Mouse (Mus musculus) forebrain, embryonic 16.5 days (tissue): ENCODE results near the gene Fam19a2. TPM values are rescaled to one million over a fixed set of nuclear protein-coding genes. Genes with fewer than 3 reads are reported as not detected.

Experiments used
- ATAC-seq: fragments of 200-750 bp; cut with Nextera tagmentation; 2 replicates; pipeline ENCODE4 v1.8.0; 2017; ENCODE audit warnings: mild to moderate bottlenecking, moderate library complexity
- H3K27ac ChIP-seq: fragments of 300-500 bp; sonication (generic); 2 replicates; pipeline ENCODE4 v1.5.1; 2014; ENCODE audit warnings: low read length, control low read depth
- H3K27me3 ChIP-seq: fragments of 300-500 bp; sonication (generic); replicated peaks from 2 replicates; pipeline ENCODE4 v1.6.1; 2014; ENCODE audit warnings: low read length; ENCODE audit not compliant: control insufficient read depth, insufficient read depth
- H3K36me3 ChIP-seq: fragments of 300-500 bp; sonication (generic); 2 replicates; pipeline ENCODE4 v1.6.1; 2014; ENCODE audit not compliant: control insufficient read depth, insufficient read depth
- H3K4me1 ChIP-seq: fragments of 300-500 bp; sonication (generic); replicated peaks from 2 replicates; pipeline ENCODE4 v1.6.1; 2014; ENCODE audit warnings: low read length; ENCODE audit not compliant: control insufficient read depth, insufficient read depth
- H3K4me2 ChIP-seq: fragments of 300-500 bp; sonication (generic); 2 replicates; pipeline ENCODE4 v1.6.1; 2014; ENCODE audit warnings: mild to moderate bottlenecking, low read length, control low read depth
- H3K4me3 ChIP-seq: fragments of 300-500 bp; sonication (generic); replicated peaks from 2 replicates; pipeline ENCODE4 v1.5.1; 2014; ENCODE audit warnings: mild to moderate bottlenecking, low read length, control low read depth
- H3K9ac ChIP-seq: fragments of 300-500 bp; sonication (generic); replicated peaks from 2 replicates; pipeline ENCODE4 v1.6.1; 2014; ENCODE audit warnings: low read depth, low read length, control low read depth
- H3K9me3 ChIP-seq: fragments of 300-500 bp; sonication (generic); 2 replicates; pipeline ENCODE4 v1.6.1; 2016; ENCODE audit warnings: low read length; ENCODE audit not compliant: control insufficient read depth
- WGBS: fragments of 180-500 bp; shearing (Covaris S2); extraction: QIAGEN DNeasy Blood & Tissue Kit; methylation state at CpG from one replicate; pipeline ENCODE4 v1.1.7; 2014; 5-methylcytosine and 5-hydroxymethylcytosine counted together
- polyA plus RNA-seq: library from polyadenylated mRNA; unstranded; fragments of >200 nt; fragmentation: Nextera tagmentation; extraction: Ambion mirVana; gene quantifications from 2 replicates; pipeline ENCODE4 v1.2.1, GENCODE M21; 2015

Fam19a2 gene
- polyA plus RNA-seq, 1 experiment from 2014 or later = 44.6 TPM

GRCm38 (mm10) chr10:123514749-123515148, 251.0 kb downstream of the Fam19a2 start:
- no peak for ATAC-seq
- H3K4me1 ChIP-seq = no peaks in the 10 kb centered on the region
- no peak overlapping the region for H3K9ac ChIP-seq
- no peaks in the 10 kb centered on the region for H3K36me3 ChIP-seq
- no peak overlapping the region for H3K4me2 ChIP-seq
- WGBS = 90% methylated on average over 3 of the region's 3 CpGs
- H3K4me3 ChIP-seq = no peak overlapping the region
- no peaks in the 10 kb centered on the region for H3K9me3 ChIP-seq
- no peaks in the 10 kb centered on the region for H3K27me3 ChIP-seq
- no peak overlapping the region for H3K27ac ChIP-seq

DNA sequence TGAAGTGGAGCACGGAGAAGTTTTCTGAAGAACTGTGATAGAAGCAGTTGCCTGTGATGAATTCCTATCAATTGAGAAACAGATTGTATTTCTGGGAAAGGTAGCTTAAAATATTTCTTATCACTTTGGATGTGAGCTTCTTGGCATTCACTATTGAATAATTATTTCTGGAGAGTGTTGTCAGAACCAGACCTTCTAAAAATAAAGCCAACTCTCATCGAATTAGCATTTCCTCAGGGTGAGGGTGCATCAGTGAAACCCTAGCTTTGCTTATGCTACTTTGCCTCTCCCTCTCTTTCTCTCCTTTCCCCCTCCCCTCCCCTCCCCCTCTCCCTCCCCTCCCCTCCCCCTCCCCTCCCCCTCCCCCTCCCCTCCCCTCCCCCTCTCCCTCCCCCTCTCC, 256.8 kb downstream of the Fam19a2 start:
- Histone ChIP-seq H3K9me3 (peaks cover 6% of the 10 kb centered on the region; the same call in 1 of the 2 replicates), H3K4me2 (no peak overlapping the region), H3K36me3 (no peaks in the 10 kb centered on the region), H3K27ac (no peak overlapping the region), H3K4me1 (no peaks in the 10 kb centered on the region), H3K9ac (no peak overlapping the region), H3K4me3 (no peak overlapping the region), H3K27me3 (no peaks in the 10 kb centered on the region)
- WGBS = 68% methylated on average over 2 of the region's 2 CpGs
- no peak for ATAC-seq

DNA sequence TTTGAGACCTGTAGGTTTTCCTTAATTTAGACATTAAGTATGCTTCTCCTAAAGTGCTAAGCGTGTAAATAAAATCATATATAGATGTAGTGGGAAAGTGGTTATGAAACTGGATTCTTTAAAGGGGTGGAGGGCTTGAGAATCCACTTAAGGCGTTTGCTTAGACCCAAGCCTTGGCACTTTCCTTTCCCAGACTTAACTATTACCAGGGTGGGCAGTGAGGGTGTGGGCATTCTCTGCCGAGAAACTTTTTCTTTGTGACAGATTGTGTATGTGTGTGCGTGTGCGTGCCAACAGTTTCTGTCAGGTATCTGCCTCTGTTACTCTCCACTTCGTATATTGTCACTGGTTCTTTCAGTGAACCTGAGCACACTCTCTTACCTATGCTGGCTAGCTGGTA, 257.4 kb downstream of the Fam19a2 start:
- Histone ChIP-seq H3K4me1 (no peaks in the 10 kb centered on the region), H3K4me2 (no peak overlapping the region), H3K9me3 (peaks cover 6% of the 10 kb centered on the region; the same call in 1 of the 2 replicates), H3K9ac (no peak overlapping the region), H3K27me3 (no peaks in the 10 kb centered on the region), H3K4me3 (no peak overlapping the region), H3K36me3 (no peaks in the 10 kb centered on the region), H3K27ac (no peak overlapping the region)
- WGBS = 83% methylated on average over 6 of the region's 6 CpGs
- ATAC-seq = no peak

DNA sequence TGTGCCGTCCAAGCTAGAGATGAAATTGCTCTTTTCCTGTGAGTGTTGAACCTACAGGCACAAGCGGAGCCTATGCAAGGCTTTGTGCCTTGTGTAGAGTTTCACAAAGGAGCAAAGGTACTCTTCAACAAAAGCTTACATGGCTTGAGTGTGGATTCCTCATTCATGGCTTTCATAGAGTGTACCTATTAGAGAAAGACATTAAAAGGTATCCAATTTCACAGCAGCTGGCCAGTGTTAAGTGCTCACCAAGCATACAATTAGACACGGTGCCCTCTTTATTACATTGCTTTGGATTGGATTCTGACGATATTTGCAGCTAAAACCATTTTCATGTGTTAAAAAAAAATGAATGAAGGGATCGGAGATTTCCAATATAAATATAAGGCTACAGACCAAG, 261.6 kb downstream of the Fam19a2 start:
- no peaks in the 10 kb centered on the region for H3K36me3 ChIP-seq
- no peak overlapping the region for H3K4me3 ChIP-seq
- peaks cover 6% of the 10 kb centered on the region; the same call in 1 of the 2 replicates for H3K9me3 ChIP-seq
- H3K27ac ChIP-seq = no peak overlapping the region
- no peak overlapping the region for H3K4me2 ChIP-seq
- WGBS = 40% methylated on average over 5 of the region's 5 CpGs
- no peaks in the 10 kb centered on the region for H3K4me1 ChIP-seq
- ATAC-seq = no peak
- H3K27me3 ChIP-seq = no peaks in the 10 kb centered on the region
- H3K9ac ChIP-seq = no peak overlapping the region

DNA sequence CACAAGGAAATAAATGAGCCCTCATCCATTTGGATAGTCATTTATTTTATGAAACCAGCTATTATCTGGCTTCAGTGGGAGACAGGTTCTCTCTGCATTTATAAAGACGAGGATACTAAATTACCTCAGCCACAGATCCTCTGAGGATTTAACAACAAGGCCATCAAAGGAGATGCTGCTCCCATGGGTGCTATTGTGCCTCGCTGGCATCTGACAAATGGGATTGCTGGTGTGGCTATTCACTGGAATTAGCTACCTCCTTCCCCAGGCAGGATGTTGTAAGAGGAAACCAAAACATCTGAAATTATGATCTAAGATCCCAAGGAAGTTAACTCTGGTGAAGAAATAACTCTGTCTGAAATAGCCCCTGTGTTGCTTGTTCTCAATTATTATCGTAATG, 262.3 kb downstream of the Fam19a2 start:
- H3K4me1 ChIP-seq = no peaks in the 10 kb centered on the region
- no peak overlapping the region for H3K27ac ChIP-seq
- ATAC-seq = no peak
- no peak overlapping the region for H3K9ac ChIP-seq
- no peak overlapping the region for H3K4me3 ChIP-seq
- H3K36me3 ChIP-seq = no peaks in the 10 kb centered on the region
- WGBS = 56% methylated on average over 3 of the region's 3 CpGs
- H3K9me3 ChIP-seq = peaks cover 6% of the 10 kb centered on the region; the same call in 1 of the 2 replicates
- H3K4me2 ChIP-seq = no peak overlapping the region
- no peaks in the 10 kb centered on the region for H3K27me3 ChIP-seq

DNA sequence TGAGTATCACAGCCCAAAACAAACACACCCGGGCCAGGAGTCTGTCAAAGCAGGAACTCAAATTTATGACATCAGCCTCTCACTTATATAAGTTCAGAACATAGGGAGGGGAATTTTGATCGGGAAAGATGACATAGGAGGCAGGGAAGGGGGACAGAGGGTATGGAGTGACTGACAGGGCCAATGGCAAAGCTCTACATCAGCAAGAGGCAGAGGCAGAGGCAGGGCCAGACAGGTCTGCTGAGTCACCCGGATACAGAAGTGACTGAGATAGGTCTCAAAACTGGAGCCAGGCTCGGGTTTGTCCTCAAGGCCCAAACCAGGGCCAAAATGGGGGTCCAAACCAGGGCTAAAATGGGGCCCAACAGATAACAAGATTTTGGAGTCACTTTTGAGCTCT, 272.3 kb downstream of the Fam19a2 start:
- Histone ChIP-seq H3K27ac (no peak overlapping the region), H3K27me3 (no peaks in the 10 kb centered on the region), H3K4me1 (no peaks in the 10 kb centered on the region), H3K9ac (no peak overlapping the region), H3K4me2 (no peak overlapping the region), H3K4me3 (no peak overlapping the region), H3K36me3 (no peaks in the 10 kb centered on the region), H3K9me3 (no peaks in the 10 kb centered on the region)
- WGBS = 95% methylated on average over 4 of the region's 4 CpGs
- no peak for ATAC-seq

- Histone ChIP-seq H3K4me1 (no peaks in the 10 kb centered on the region), H3K4me3 (no peak overlapping the region), H3K4me2 (no peak overlapping the region), H3K9ac (no peak overlapping the region), H3K27ac (no peak overlapping the region), H3K27me3 (no peaks in the 10 kb centered on the region), H3K9me3 (no peaks in the 10 kb centered on the region), H3K36me3 (no peaks in the 10 kb centered on the region)
- WGBS = 76% methylated on average over 6 of the region's 6 CpGs
- ATAC-seq = no peak
Measured at GRCm38 (mm10) chr10:123548391-123548790, 284.6 kb downstream of the Fam19a2 start.

GRCm38 (mm10) chr10:123567677-123568076, 303.9 kb downstream of the Fam19a2 start:
- Histone ChIP-seq H3K4me2 (no peak overlapping the region), H3K36me3 (no peaks in the 10 kb centered on the region), H3K4me3 (no peak overlapping the region), H3K9me3 (no peaks in the 10 kb centered on the region), H3K27ac (no peak overlapping the region), H3K4me1 (no peaks in the 10 kb centered on the region), H3K27me3 (no peaks in the 10 kb centered on the region), H3K9ac (no peak overlapping the region)
- ATAC-seq = no peak
- WGBS = 97% methylated on average over 1 of the region's 1 CpGs

DNA sequence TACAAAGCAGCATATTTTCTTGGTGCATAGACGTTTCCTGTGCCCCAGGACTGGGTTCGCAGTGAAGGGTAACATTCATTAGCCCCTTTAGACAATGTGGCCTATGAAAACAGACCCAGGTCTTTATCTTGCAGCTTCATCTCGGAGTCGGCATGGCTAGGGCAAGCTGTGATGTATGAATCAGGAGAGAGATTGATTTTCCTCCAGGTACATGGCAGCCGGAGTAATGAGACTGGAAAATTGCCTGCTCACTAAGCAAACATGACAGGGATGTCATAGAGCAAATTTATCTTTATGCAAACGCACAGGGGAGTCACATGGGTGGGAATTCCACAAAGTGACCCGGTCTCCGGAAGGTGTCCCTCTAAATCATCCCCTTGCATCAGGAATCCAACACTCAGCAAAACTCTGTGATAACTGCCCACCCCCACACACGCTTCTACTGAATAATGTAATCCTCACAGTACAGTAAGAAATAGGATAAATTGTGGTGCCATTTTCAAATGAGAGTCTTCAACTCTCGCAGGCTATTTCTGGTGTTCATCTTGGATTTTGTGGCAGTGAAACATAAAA, 306.9 kb downstream of the Fam19a2 start:
- Histone ChIP-seq H3K9ac (no peak overlapping the region), H3K27ac (no peak overlapping the region), H3K4me2 (no peak overlapping the region), H3K4me1 (no peaks in the 10 kb centered on the region), H3K9me3 (no peaks in the 10 kb centered on the region), H3K27me3 (no peaks in the 10 kb centered on the region), H3K36me3 (no peaks in the 10 kb centered on the region), H3K4me3 (no peak overlapping the region)
- no peak for ATAC-seq
- 83% methylated on average over 10 of the region's 10 CpGs for WGBS
